Mouse (Mus musculus) neural tube, embryonic 10.5 days (tissue): ENCODE data around the gene Slc10a1.
"Not testable (repeated sequence)": the region's sequence is repeated elsewhere in the genome, so short reads cannot be mapped to it uniquely, and the experiment has no call there.

ENCODE experiments used
- DNase-seq: peaks from one replicate; pipeline ENCODE4 v3.0.0-alpha.2; 2017; ENCODE audit warnings: low spot score; ENCODE audit errors: extremely low spot score

Gene Slc10a1

GRCm38 (mm10) chr12:80966059-80966838 lies 2.3 kb downstream of the Slc10a1 start:
- no peak for DNase-seq

GRCm38 (mm10) chr12:80962566-80962965 lies 5.9 kb downstream of the Slc10a1 start:
- DNase-seq, result no peak

GRCm38 (mm10) chr12:80957961-80958360 lies 10.5 kb downstream of the Slc10a1 start:
- no peak for DNase-seq

- DNase-seq, result no peak
Observed at GRCm38 (mm10) chr12:80956039-80956438, 12.5 kb downstream of the Slc10a1 start.

- no peak for DNase-seq
Observed at GRCm38 (mm10) chr12:80952526-80952925, 16.0 kb downstream of the Slc10a1 start.

GRCm38 (mm10) chr12:80951640-80952219 lies 16.8 kb downstream of the Slc10a1 start:
- DNase-seq, result no peak

- not testable (repeated sequence) for DNase-seq
Observed at GRCm38 (mm10) chr12:80949603-80950002, 18.9 kb downstream of the Slc10a1 start.

- DNase-seq, result no peak
Observed at GRCm38 (mm10) chr12:80948202-80948601, 20.3 kb downstream of the Slc10a1 start.

GRCm38 (mm10) chr12:80945996-80946355 lies 22.5 kb downstream of the Slc10a1 start:
- peak; percentile 93 for DNase-seq

- peak; percentile 98 for DNase-seq
Observed at GRCm38 (mm10) chr12:80945334-80945995, 23.0 kb downstream of the Slc10a1 start, which contains the start of gene Srsf5. Srsf5 (plus strand) TSS chr12:80945504.

GRCm38 (mm10) chr12:80944963-80945333 lies 23.6 kb downstream of the Slc10a1 start:
- not testable (repeated sequence) for DNase-seq

- no peak for DNase-seq
Observed at GRCm38 (mm10) chr12:80944204-80944603, 24.3 kb downstream of the Slc10a1 start.

GRCm38 (mm10) chr12:80943395-80943794 lies 25.1 kb downstream of the Slc10a1 start:
- DNase-seq, result no peak

- no peak for DNase-seq
Observed at GRCm38 (mm10) chr12:80941886-80942285, 26.6 kb downstream of the Slc10a1 start.

GRCm38 (mm10) chr12:80939165-80939564 lies 29.3 kb downstream of the Slc10a1 start:
- no peak for DNase-seq

- DNase-seq, result no peak
Observed at GRCm38 (mm10) chr12:80938642-80939041, 29.9 kb downstream of the Slc10a1 start.

- no peak for DNase-seq
Observed at GRCm38 (mm10) chr12:80937331-80938029, 31.0 kb downstream of the Slc10a1 start.

- DNase-seq, result no peak
Observed at GRCm38 (mm10) chr12:80936751-80937150, 31.8 kb downstream of the Slc10a1 start.

- no peak for DNase-seq
Observed at GRCm38 (mm10) chr12:80932865-80933264, 35.6 kb downstream of the Slc10a1 start.

GRCm38 (mm10) chr12:80931402-80932140 lies 36.9 kb downstream of the Slc10a1 start:
- DNase-seq, result no peak

GRCm38 (mm10) chr12:80930141-80930540 lies 38.4 kb downstream of the Slc10a1 start:
- DNase-seq, result no peak
